Mouse (Mus musculus) B cell, adult 67 days (primary cell): Measurements from ENCODE around the gene Fam205a3. TPM values are rescaled to one million over a fixed set of nuclear protein-coding genes. Genes with fewer than 3 reads are reported as not detected.

Experiments
- total RNA-seq, 2 experiments: library from RNA; stranded (reverse); gene quantifications; 4 replicates each; pipeline ENCODE4 v1.2.4; 2023

Fam205a3 gene
- total RNA-seq = not detected

DNA sequence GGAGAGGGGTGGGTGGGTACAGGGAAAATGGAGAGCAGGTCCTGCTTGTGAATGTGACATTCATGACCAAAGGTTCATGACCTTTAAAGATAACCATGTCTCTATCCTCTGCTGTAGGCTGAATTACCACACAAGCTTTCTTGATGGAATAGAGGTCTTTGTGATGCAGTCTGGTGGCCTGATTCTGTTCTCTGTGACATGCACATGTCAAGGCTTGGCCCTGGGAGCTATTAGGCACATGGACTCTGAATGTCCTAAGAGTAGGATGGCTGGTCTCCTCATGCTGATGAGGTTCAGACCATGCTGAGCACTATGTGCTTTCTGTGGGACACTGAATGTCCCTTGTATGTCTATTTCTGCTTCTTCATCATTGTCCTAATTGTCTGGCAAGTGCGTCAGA is at the start of gene Fam205a3:
Gene Fam205a3 (plus strand): TSS at position 301 of the 400 bp plus-strand sequence.

DNA sequence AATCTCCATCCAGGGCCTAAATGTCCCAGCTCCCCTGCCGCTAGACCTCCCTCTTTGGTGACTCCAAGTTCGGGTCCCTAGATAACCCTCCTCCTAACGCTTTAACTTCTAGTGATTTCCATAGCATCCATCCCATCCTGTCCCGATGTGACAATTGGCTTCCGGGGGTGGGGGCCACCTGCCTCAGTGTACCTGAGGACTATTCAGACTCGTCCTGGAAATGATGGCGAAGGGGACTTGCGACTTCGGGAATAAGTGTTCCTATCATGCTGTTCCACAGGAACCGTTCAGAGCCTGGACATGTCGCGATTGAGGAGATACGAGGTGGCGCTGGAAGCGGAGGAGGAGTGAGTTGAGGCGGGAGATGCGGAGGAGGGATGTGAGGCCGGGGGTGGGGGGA is 24.2 kb upstream of the Fam205a3 start, which contains the start of gene Gm21953:
Gene Gm21953 (plus strand): TSS at position 301 of the 400 bp plus-strand sequence.

Other genes with a start within 250 kb of the Fam205a3 start
- gene Gm3893, start 227.1 kb upstream of the Fam205a3 start, total RNA-seq = not detected
- not detected for gene Gm13304, start 203.5 kb upstream of the Fam205a3 start, total RNA-seq
- gene Gm13306, start 164.9 kb upstream of the Fam205a3 start, total RNA-seq = not detected
- gene Gm13305, start 149.7 kb upstream of the Fam205a3 start, total RNA-seq = not detected
- not detected for gene Gm10600, start 77.7 kb upstream of the Fam205a3 start, total RNA-seq
- gene Ccl21b, start 62.6 kb upstream of the Fam205a3 start, total RNA-seq = not detected
- gene Gm21953, start 24.1 kb upstream of the Fam205a3 start, total RNA-seq = not detected
- gene Gm21586, start 121.0 kb downstream of the Fam205a3 start, total RNA-seq = not detected
- not detected for gene Gm2163, start 148.4 kb downstream of the Fam205a3 start, total RNA-seq
- not detected for gene Fam205a2, start 209.8 kb downstream of the Fam205a3 start, total RNA-seq